Mouse (Mus musculus) heart, embryonic 14.5 days (tissue): ENCODE measurements around the gene Ncl. TPM values are rescaled to one million over a fixed set of nuclear protein-coding genes. Genes with fewer than 3 reads are reported as not detected.
A peak's percentile ranks its signal among the peaks of the same experiment; 100 is the strongest.
"Not testable (repeated sequence)": the region's sequence is repeated elsewhere in the genome, so short reads cannot be mapped to it uniquely, and the experiment has no call there.

Experiments
- ATAC-seq: fragments of 200-750 bp; cut with Nextera tagmentation; 2 replicates; pipeline ENCODE4 v1.8.0; 2017; ENCODE audit warnings: low read depth, moderate TSS enrichment; ENCODE audit not compliant: insufficient number of reproducible peaks, insufficient read depth, low FRiP score
- H3K27ac ChIP-seq, 2 experiments: fragments of 200-500 bp in 1 of 2; fragments of 300-500 bp in 1 of 2; sonication (generic) in 1 of 2; replicated peaks in 1 of 2; 2 replicates each; pipeline ENCODE4 v1.5.1; 2012 to 2014; ENCODE audit warnings: low read depth in 2 of 2, low read length in 2 of 2, control low read depth in 1 of 2, mild to moderate bottlenecking in 1 of 2, mixed read lengths in 1 of 2; ENCODE audit not compliant: control insufficient read depth in 1 of 2, insufficient read depth in 1 of 2
- H3K27me3 ChIP-seq: fragments of 300-500 bp; sonication (generic); 2 replicates; pipeline ENCODE4 v1.6.1; 2014; ENCODE audit warnings: mild to moderate bottlenecking, low read length, control low read depth; ENCODE audit not compliant: control insufficient read depth, insufficient read depth
- H3K36me3 ChIP-seq: fragments of 300-500 bp; sonication (generic); 2 replicates; pipeline ENCODE4 v1.6.1; 2014; ENCODE audit warnings: mild to moderate bottlenecking, control low read depth, low read length, mixed read lengths; ENCODE audit not compliant: control insufficient read depth, insufficient read depth
- H3K4me1 ChIP-seq, 2 experiments: fragments of 200-500 bp in 1 of 2; fragments of 300-500 bp in 1 of 2; sonication (generic) in 1 of 2; 2 replicates each; pipeline ENCODE4 v1.6.1; 2012 to 2014; ENCODE audit warnings: low read length in 2 of 2, control low read depth in 1 of 2, mixed read lengths in 1 of 2; ENCODE audit not compliant: control insufficient read depth in 2 of 2, insufficient read depth in 2 of 2
- H3K4me2 ChIP-seq: fragments of 300-500 bp; sonication (generic); 2 replicates; pipeline ENCODE4 v1.6.1; 2014; ENCODE audit warnings: mild to moderate bottlenecking, low read length
- H3K4me3 ChIP-seq, 2 experiments: fragments of 200-500 bp in 1 of 2; fragments of 300-500 bp in 1 of 2; sonication (generic) in 1 of 2; 2 replicates each; pipeline ENCODE4 v1.5.1; 2012 to 2014; ENCODE audit warnings: low read length in 2 of 2, mild to moderate bottlenecking in 2 of 2, control low read depth in 1 of 2, low read depth in 1 of 2, moderate library complexity in 1 of 2; ENCODE audit not compliant: control insufficient read depth in 1 of 2, insufficient read depth in 1 of 2
- H3K9ac ChIP-seq: fragments of 300-500 bp; sonication (generic); 2 replicates; pipeline ENCODE4 v1.6.1; 2014; ENCODE audit warnings: mild to moderate bottlenecking, low read length
- H3K9me3 ChIP-seq: fragments of 300-500 bp; sonication (generic); 2 replicates; pipeline ENCODE4 v1.6.1; 2016; ENCODE audit warnings: low read length, control low read depth; ENCODE audit not compliant: control insufficient read depth
- WGBS: fragments of 180-500 bp; shearing (Covaris S2); extraction: QIAGEN DNeasy Blood & Tissue Kit; methylation state at CpG from one replicate; pipeline ENCODE4 v1.1.7; 2014; 5-methylcytosine and 5-hydroxymethylcytosine counted together
- polyA plus RNA-seq: library from polyadenylated mRNA; unstranded; fragments of >200 nt; fragmentation: Nextera tagmentation; extraction: Ambion mirVana; gene quantifications from 2 replicates; pipeline ENCODE4 v1.2.1, GENCODE M21; 2014

Ncl gene
- polyA plus RNA-seq, 1 experiment from 2014 or later, result 177 TPM

DNA sequence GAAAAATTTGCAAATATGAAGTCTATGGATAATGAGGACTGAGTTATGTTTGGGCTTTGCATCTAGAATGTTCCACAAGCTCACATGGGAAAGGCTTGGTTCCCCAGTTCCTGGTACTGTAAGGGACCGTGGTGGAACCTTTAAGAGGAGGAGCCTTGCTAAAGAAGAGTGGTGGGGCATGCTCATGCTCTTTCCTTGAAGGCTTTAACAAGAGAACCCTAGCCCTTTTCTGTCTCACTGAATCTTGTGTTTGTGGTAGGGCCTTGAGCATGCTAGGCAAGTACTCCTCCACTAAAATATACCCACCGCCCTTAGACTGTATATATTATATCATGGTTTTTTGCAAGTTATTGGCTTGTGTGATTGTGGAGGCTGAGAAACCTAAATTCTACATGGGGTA is 16.8 kb downstream of the Ncl start:
- H3K4me1 ChIP-seq, result no peaks in the 10 kb centered on the region
- H3K27me3 ChIP-seq, result no peaks in the 10 kb centered on the region
- H3K4me3 ChIP-seq, result no peak overlapping the region
- 87% methylated on average over 2 of the region's 2 CpGs for WGBS
- H3K4me2 ChIP-seq, result no peak overlapping the region
- H3K9ac ChIP-seq, result no peak overlapping the region
- H3K27ac ChIP-seq, result no peak overlapping the region
- peaks cover 6% of the 10 kb centered on the region for H3K36me3 ChIP-seq
- no peaks in the 10 kb centered on the region for H3K9me3 ChIP-seq
- no peak for ATAC-seq

DNA sequence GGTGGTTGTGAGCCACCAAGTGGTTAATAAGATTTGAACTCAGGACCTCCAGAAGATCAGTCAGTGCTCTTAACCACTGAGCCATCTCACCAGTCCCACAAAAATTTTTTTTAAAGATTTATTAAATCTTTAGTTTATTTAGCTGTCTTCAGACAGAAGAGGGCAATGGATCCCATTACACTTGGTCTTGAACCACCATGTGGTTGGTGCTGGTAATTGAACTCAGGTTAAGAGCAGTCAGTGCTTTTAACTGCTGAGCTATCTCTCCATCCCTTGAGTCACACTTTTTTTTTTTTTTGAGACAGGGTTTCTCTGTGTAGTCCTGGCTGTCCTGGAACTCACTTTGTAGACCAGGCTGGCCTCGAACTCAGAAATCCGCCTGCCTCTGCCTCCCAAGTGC is 18.1 kb downstream of the Ncl start:
- not testable (repeated sequence) for H3K9ac ChIP-seq, H3K4me3 ChIP-seq, H3K9me3 ChIP-seq, H3K27ac ChIP-seq, H3K4me2 ChIP-seq, H3K36me3 ChIP-seq, ATAC-seq, H3K4me1 ChIP-seq, H3K27me3 ChIP-seq
- 92% methylated on average over 2 of the region's 2 CpGs for whole genome bisulfite sequencing

DNA sequence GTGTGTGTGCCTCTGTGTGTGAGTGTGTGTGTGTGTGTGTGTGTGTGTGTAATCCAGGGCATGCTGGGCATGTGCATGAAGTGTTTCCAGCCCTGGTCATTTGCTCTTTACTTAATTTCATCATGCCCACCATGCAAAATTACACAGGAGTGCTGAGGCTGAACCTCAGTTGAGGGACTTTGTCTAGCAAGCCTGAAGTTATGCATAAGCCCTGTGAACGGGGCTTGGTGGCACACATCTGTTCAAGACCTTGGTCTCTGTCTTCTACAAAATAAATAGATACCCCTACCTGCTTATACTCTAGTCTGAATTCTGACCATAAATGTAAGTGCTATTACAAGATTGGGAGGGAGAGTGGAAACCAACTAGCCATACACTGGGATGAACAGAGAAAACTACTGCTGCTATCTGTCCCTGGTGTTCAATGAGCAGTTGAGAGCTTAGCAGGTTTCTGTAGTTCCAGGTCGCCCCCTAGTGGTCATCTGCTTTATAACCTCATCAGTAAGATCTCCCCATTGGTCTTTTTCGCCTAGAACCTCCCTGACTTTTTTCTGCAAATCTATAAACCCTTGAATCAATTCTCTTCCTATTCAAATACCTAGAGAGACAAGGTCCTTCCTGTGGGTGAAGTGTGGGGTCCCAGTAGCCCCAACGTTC is 19.9 kb downstream of the Ncl start:
- H3K9ac ChIP-seq, result no peak overlapping the region
- no peak overlapping the region for H3K4me2 ChIP-seq
- 0 out of 2 replicates have a peak, but pooled peaks have one; percentile 43 for ATAC-seq
- no peaks in the 10 kb centered on the region for H3K27me3 ChIP-seq
- H3K36me3 ChIP-seq, result no peaks in the 10 kb centered on the region
- no peaks in the 10 kb centered on the region for H3K4me1 ChIP-seq
- H3K27ac ChIP-seq, result no peak overlapping the region
- H3K4me3 ChIP-seq, result no peak overlapping the region
- WGBS, result 28% methylated on average over 4 of the region's 4 CpGs
- no peaks in the 10 kb centered on the region for H3K9me3 ChIP-seq

DNA sequence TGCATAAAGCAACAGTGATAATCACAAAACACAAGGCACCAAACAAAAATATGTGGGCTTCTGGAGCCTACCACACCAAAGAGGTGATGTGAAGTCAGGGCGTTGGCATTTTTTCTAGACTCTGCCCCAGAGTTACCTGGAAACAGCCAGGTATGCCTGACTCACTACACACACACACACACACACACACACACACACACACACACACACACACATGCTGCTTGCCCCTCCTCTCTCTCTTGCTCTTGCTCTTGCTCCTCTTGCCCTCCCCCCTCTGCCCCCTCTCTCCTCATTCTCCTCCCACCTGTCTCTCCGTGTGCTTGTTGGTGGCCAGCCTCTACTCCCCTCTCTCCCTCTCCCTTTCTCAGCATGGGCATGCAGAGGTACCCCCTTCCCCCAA is 22.9 kb downstream of the Ncl start:
- Histone ChIP-seq H3K4me3 (no peak overlapping the region), H3K27ac (no peak overlapping the region), H3K36me3 (no peaks in the 10 kb centered on the region), H3K4me2 (no peak overlapping the region), H3K27me3 (no peaks in the 10 kb centered on the region), H3K4me1 (no peaks in the 10 kb centered on the region), H3K9ac (no peak overlapping the region), H3K9me3 (no peaks in the 10 kb centered on the region)
- WGBS, result 47% methylated on average over 2 of the region's 2 CpGs
- no peak for ATAC-seq

DNA sequence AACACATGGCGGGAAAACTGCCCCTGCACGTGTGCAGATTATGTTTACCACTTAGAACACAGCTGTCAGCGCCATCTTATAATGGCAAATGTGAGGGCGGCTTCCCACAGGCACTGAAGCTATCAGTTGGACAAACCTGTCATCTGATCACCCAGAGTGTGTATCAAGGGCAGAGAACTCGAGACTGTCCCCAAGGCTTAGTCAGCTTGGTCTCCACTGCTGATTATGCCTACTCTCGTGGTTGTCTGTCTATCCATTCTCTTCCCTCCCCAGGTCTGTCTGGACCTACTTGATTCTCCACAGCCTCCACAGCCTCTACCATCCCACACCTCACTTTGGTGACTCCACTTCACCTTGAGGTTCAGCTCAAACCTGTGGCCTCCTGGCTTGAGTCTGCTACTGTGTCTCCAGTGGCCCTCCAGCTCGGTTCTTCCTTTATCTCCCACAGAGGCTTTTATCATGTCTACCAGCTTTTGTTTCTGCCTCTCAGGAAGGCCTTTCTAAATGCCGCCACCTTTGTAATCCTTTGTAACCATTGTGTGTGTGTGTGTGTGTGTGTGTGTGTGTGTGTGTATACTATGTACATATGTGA is 38.3 kb downstream of the Ncl start:
- H3K9me3 ChIP-seq, result no peaks in the 10 kb centered on the region
- H3K4me2 ChIP-seq, result no peak overlapping the region
- ATAC-seq, result no peak

DNA sequence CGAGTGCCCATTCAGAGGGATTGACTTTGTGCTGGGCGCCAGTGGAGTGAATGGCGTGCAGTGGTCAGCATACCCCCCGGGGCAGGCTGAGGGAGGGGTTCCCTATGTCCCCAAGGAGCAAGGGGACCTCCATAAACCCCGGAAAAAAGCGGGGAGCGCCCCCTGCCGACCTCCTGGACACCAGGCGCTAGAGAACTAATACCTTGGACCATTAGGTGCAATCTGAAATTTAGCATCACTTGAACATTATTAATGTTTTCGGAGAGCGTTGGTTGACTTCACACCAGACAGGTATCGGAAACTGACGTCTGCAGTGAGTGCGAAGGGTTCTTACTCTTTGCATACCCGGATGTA is 45.5 kb downstream of the Ncl start:
- no peak overlapping the region for H3K4me3 ChIP-seq
- no peaks in the 10 kb centered on the region for H3K27me3 ChIP-seq
- no peak overlapping the region for H3K9ac ChIP-seq
- peak overlapping the region; percentile 43; the same call in 1 of the 2 replicates for H3K4me2 ChIP-seq
- no peak overlapping the region for H3K27ac ChIP-seq
- WGBS, result 24% methylated on average over 15 of the region's 15 CpGs
- no peak for ATAC-seq
- no peaks in the 10 kb centered on the region for H3K36me3 ChIP-seq
- H3K4me1 ChIP-seq, result peaks cover 0 to 4% of the 10 kb centered on the region in 2 experiments; a peak in 1 of 4 replicates
- no peaks in the 10 kb centered on the region for H3K9me3 ChIP-seq

More for the DNA sequence above, 38.3 kb downstream of the Ncl start:
- no peaks in the 10 kb centered on the region for H3K27me3 ChIP-seq
- no peak overlapping the region for H3K4me3 ChIP-seq
- H3K9ac ChIP-seq, result no peak overlapping the region
- H3K36me3 ChIP-seq, result no peaks in the 10 kb centered on the region
- H3K27ac ChIP-seq, result no peak overlapping the region
- whole genome bisulfite sequencing, result 77% methylated on average over 6 of the region's 8 CpGs
- no peaks in the 10 kb centered on the region for H3K4me1 ChIP-seq

DNA sequence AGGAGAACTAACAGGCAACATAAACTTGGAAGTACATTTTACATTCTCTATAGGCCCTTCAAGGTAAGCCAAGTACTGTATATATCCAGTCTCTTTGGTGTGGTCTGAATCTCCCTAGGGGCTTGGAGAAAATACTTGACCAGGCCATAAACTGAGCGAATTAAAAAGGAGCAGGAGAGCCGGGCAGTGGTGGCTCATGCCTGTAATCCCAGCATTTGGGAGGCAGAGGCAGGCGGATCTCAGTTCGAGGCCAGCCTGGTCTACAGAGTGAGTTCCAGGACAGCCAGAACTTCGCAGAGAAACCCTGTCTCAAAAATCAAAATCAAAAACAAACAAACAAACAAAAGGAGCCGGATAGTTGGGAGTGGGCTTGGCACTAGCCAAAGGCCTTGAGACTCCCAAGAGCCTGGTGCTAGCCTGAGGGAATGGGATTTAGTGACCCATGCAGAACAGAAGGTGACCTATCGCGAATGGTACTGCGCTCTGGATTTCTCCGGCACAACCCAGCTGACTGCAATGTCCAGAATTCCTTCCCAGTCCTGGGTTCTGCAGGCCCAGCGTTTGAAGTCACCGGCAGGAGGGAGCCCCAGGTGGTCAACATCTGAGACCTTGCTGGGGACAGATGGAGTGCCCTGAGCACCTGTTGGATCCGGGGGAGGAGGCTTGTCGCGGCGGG is 46.0 kb downstream of the Ncl start:
- Histone ChIP-seq H3K4me1 (peaks cover 0 to 4% of the 10 kb centered on the region in 2 experiments; a peak in 1 of 4 replicates), H3K4me2 (peak overlapping the region; percentile 43; the same call in 1 of the 2 replicates), H3K9ac (no peak overlapping the region), H3K27me3 (no peaks in the 10 kb centered on the region), H3K4me3 (no peak overlapping the region), H3K36me3 (no peaks in the 10 kb centered on the region), H3K9me3 (no peaks in the 10 kb centered on the region), H3K27ac (no peak overlapping the region)
- no peak for ATAC-seq
- 51% methylated on average over 16 of the region's 16 CpGs for WGBS
